Mouse (Mus musculus): ENCODE measurements around the gene Lhx1.

The Lhx1 gene

DNA sequence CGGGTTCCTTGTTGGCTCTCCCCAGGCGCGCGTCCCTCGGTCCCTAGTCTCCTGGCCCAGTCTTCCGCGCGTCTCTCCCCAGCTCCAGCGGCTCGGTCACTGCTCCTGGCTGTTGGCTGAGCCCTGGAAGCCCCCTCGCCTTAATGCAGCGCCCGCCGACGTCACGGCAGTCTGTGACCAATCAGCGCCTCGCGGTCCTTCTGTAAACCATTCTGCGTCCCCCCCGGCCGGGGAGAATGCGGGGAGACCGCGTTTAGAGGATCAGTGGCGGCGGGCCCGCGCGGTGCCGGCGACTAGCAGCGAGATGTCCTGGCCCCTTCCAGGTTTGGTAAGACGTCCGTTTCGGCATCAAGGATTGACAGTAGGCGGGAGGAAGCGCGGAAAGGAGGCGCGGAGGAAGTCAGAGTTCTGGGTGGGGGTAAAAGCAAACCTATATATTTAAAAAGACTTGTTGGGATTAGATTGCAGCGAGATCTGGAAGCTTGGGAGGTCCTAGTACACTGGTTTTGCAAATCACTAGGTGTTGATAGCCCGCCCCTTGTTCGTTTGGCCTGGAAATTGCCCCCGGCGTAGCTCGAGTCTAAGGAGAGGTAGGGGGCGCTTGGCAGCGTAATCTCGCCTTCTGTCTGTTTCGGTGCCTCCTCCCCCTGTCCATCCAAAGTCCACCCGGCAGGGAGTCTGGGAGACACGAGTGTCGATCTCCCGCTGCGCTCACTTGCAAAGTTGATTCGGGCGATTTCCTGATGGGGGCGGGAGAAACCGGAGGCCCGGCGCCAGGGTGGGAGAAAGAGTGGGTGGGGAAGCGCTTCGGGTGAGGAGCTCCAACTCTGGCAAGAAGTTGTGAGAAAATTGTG is at the start of gene Lhx1:
TSS of gene Lhx1 (minus strand) at position 115 of the 854 bp plus-strand sequence.
- no peak for DNase-seq (ENCODE audit: low spot score)

DNA sequence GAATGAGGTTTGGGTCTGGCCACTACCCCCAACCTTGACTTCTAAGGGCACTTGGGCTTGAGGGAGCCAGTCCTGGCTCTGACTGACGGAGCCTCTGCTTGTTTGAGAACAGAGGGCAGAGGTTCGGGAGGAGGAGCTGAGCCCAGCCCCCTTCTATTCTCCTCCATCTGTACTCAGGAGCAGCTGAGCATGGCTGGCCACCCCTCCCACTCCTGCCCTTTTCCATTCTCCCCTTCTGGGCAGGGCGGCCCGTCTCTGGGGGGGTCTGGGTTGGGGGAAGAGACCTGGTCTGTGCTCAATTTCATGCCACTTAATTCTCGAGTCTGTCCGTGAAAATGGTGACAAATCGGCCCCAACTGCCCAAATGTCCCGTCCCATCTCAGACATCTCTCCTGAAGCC is 49.5 kb upstream of the Lhx1 start:
- no peak for DNase-seq (ENCODE audit: low spot score)

DNA sequence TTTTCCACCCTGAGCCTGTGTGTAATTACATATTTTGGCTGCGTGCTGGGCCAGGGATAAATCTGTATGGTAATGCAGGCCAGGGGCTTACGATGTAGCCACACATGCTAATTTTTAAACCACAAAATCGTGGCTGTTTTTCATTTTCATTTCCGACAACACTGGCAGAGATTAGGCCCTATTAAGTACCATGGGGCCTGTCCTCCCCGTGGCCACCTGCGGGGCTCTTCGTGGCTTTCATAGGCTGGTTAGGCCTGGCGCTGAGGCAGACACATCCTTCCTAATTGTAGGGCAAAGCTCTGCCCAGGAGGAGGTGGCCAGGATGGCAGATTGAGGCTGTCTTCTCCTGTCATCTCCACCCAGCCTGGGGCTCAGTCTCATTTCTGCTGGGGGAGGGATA is 48.3 kb upstream of the Lhx1 start:
- no peak for DNase-seq (ENCODE audit: low spot score)

DNA sequence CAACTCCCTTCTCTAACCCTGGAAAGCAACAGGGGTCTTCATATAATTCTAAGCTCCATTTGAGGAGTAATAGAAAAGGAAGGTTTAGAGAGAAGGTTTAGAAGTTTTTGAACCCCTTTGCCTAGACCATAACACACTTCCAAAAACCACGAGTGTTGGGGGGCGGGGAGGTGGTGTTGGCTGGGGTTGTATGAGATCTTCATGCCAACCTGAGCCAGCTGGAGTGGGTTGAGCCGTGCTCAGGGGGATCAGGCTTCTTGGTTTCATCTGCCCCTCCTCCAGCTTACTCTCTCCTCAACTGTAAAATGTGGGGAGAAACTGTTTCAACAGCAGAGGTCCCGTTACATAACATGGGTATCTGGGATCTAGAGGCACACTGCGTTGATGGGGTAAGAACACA is 45.5 kb upstream of the Lhx1 start:
- DNase-seq (ENCODE audit: low spot score), result no peak

DNA sequence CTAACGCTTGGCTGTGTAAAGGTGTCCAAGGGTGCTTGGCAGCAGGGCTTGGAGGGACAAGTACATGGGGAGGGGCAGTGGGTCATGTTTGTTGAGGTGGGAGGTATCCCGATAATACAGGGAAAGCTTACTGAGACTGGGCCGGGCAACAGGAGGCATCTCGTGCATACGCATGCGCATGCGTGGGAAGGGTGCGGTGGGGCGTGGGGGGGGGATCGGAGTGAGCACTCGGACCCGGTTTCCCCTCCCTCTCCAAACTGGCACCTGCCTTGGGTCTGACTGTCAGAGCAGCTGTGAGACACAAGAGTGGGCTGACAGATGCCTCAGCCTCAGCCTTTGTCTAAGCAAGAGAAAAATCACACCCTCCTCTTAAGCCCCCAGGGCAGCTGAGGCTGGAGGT is 45.1 kb upstream of the Lhx1 start:
- no peak for DNase-seq (ENCODE audit: low spot score)

DNA sequence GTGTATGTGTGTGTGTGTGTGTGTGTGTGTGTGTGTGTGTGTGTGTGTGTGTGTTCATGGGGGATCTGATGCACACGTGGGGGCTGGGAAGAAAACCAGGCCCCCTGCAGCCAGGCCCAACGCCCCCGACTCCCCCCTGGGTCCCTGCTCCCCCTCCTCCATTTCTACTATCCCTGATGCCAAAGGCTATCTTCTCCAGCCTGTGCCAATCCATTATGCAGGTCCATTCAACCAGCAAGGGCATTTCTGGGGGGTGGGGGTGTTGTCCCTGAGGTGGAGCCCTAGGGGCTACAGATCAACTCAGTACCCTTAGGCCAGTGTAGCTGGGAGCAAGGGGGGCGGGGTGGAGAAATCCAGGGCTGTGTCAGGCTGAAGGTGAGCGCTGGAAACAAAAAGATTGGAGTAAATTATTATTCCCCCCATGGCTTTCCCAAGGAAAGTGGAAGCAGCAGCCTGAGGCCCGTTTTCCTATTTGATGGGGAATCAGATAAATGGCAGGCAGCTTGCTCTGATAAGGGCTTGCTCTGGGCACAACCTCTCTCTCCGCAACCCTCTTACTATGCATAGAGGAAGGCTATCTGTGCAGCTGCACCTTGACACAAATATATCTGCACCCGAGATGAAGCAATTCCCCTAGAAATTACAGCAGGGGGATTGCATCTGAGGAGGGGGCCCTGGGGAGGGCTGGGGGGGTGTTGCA is 43.9 kb upstream of the Lhx1 start:
- DNase-seq (ENCODE audit: low spot score), result no peak

DNA sequence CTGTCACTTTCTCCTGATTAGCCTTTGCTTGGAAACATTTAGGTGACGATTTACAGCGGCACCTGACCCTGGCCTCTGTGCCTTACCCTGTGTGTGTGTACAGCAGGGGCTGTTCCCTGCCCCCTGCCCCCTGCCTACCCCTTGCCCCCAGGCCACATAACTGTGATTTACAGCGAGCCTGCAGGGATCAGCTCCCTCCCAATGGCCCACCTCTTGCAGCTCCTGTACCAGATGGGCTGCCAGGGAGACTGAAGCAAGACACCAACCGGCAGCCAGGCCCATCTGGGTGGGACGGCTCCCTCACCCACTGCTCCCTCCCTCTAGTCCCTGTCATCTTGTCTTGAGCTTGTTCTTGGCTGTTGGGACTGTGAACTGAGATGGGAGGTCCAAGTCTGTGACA is 43.1 kb upstream of the Lhx1 start:
- no peak for DNase-seq (ENCODE audit: low spot score)

DNA sequence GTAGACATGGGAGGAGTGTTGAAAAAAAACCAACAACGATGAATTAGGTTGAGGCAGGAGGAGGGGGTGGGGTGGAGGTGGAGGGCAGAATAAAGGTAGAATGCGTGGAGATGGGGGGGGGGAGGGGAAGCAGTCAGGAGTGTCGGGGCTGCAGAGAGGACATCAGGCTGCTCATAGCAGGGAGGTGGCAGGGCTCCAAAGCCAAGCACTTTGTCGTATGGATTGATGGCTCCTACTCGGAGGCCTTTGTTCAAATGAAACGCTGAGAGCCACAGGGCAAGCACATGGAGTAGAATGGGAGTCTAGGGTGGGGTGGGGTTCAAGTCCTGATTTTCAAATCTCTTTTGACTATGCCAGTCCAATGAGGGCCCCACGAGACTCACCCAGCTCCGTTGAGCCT is 41.4 kb upstream of the Lhx1 start:
- no peak for DNase-seq (ENCODE audit: low spot score)

DNA sequence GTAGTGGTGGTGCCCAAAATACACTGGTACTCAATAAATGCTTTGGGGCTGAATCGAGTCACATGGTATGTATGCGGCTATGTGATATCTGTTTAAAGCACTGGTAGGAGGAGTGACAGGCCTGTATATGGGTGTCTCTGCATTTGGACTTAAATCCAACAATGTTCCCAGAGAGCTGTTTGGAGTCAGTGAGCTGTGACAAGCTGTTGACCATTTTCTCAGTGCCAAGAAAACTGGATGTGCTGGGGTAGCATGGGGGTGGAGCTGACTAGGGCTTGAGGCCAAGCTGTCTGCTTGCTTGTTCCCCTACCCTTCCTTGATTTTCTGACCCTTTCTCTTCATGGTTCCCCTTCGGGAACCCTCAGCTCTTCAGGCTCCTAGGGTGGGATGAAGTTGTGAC is 39.9 kb upstream of the Lhx1 start:
- DNase-seq (ENCODE audit: low spot score), result no peak

DNA sequence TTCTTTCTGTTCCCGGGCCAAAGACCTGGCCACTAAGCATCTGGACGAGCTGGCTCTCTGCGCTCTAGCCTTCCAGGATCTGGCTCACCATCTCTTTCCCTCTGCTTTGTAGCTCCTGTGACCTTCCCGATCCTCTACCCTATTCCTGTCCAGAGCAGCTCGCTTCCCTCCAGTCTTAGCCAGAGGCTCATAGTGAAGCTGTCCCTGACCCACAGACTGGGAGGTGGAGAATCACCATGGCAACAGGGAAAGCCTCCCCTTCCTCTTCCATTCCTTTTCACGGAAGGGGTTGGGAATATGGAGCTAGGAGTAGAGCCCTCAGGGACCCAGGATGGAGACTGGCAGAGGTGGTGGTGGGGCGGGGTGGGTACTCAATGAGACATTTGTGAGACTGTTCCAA is 38.0 kb upstream of the Lhx1 start:
- no peak for DNase-seq (ENCODE audit: low spot score)

DNA sequence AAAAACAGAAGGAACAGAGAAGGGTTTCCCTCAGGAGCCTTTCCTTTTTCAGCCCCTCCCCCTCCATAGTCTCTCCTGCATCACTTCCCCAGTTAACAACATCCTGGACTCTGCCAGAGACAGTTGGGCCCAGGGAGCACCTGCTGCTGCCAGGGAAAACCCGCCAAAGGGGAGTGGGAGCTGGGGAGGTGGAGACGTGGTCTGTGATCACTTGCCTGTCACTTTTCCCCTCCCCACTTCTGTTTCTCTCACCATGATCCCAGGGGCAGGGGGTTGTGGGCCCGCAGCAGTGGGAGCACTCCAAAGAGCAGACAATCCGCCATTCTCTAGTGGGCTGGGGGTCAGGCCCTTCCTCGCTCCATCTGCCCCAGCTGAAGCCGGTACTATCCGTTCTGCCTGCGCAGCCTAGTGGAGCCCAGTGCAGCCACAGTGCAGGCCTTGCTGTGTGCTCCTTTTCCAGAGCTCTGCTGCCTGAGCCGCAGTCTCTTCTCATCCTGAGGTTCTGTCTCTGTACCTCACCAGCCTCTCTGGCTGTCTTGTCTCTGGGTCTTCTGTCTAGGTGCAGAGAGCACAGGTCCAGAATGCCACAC is 37.5 kb upstream of the Lhx1 start:
- no peak for DNase-seq (ENCODE audit: low spot score)

DNA sequence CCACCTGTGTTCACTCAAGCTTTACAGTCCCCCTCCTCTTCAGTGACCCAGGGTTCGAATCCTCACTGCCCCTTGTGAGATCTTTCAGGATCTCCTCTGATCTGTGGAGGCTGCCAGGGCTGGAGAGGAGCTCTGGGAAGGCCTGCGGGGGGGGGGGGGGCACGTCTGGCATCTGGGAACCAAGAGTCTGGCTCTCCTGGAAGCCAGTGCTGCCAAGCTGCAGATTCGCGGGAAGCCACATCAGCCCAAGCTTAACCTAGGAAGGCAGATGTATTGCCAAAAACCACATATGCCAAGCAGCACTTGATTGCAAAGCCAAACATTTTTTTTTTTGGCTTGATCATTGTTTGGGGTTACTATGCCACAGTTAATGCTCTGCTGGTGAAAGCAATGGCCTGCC is 36.2 kb upstream of the Lhx1 start:
- no peak for DNase-seq (ENCODE audit: low spot score)

DNA sequence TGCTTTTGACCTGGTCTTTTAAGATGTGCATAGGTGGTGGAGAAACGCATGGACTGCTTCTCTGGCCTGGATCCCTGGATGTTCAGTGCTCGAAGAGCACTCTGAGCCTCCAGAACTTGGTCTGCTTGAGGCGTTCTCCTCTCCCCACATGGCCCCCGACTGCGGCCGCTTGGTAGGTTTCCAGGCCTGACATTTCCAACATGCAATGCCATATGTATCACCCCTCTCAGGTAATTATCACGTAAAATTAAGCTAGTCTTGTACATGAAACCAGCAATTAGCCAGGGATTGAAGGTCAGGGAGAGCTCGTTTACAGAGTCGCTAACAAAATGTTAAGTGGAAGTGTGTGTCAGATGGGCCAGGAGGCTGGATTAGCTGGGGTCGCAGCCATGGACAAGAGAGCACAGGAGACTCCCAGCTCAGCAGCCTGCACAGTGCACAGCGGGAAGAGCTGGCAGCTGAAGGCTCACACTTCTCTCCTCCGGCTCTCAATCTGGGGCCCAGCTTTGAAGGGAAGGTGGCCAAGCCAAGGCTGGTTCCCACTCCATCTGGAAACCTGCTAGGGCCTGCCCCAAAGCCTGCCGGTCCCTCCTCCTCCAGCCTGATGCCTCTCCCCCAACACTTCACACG is 28.6 kb upstream of the Lhx1 start:
- DNase-seq (ENCODE audit: low spot score), result no peak

DNA sequence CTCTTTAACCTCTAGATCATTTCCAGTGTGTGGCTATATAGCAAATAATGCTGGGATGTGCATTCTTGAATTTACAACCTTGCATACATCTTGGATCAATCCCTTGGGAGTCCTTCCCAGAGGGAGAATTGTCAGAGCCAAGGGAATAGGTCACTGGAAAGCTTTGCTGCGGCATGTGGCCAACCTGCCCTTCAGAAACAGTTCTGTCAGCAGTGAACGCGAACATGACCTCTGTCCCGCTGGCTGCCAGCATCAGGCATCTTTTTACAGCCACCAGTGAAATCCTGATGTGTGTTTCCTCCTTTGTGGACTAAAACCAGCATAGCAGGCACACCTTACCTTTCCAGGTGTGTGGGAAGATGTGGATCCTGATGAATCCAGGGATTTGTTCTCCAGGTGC is 26.0 kb upstream of the Lhx1 start:
- no peak for DNase-seq (ENCODE audit: low spot score)

DNA sequence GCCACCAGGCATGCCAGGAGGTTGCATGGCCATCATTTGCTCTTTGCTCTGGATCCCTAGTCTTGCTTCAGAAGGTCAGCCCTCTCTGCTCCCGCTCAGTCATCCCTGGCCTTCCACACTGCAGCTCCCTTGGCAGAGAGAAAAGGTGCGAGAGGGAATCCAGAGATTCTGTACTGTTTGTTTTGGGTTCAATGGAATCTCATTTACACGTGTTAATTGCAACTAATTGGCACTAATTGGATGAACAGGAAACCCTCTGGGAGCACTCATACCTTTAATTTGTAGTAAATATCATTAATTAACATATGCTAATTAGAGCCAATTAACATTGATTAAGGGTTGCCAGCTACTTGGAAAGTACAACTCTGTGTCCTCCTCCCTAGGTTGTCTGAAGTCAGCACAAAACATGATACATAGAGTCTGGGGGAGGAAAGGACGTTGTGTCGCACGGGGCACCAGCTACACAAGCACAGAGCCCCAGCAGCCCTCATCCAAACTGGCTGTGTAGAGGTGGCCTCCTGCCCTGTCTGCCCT is 24.0 kb upstream of the Lhx1 start:
- DNase-seq (ENCODE audit: low spot score), result no peak

DNA sequence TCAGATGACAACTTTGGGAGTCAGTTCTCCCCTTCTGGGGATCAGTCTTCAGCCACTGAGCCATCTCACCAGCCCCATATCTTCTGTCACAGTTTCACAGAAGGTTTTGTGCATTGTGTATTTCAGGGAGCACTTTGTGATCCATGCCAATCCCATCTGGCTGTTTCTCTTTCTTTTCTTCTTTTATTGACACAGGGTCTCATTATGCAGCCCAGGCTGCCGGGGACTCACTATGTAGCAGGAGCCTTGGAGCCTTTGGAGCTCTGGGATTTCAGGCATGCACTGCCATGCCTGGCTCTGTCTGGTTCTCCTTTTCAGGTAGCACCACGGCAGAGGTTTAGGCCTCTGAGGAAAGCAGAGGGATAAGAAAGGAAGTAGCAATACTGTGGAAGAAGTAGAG is 23.0 kb upstream of the Lhx1 start:
- DNase-seq (ENCODE audit: low spot score), result no peak

DNA sequence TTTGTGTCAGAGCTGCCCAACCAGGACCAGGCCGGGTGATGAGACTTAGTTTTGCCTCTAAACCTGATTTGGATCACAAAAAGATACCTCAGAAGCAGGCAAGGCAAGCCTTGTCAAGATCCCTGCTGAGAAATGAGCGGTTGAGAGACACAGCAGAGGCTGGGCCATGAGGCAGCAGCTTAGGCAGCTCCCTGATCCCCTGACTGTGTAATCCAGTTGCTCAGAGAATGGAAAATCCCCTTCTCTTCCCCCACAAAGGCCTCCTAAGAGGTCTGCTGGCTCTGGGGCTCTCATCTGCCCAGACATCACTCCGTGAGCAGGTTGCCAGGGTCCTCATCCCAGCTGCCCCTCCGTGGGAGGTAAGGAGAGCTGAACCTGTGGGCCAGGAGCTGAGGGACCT is 14.6 kb upstream of the Lhx1 start:
- no peak for DNase-seq (ENCODE audit: low spot score)

DNA sequence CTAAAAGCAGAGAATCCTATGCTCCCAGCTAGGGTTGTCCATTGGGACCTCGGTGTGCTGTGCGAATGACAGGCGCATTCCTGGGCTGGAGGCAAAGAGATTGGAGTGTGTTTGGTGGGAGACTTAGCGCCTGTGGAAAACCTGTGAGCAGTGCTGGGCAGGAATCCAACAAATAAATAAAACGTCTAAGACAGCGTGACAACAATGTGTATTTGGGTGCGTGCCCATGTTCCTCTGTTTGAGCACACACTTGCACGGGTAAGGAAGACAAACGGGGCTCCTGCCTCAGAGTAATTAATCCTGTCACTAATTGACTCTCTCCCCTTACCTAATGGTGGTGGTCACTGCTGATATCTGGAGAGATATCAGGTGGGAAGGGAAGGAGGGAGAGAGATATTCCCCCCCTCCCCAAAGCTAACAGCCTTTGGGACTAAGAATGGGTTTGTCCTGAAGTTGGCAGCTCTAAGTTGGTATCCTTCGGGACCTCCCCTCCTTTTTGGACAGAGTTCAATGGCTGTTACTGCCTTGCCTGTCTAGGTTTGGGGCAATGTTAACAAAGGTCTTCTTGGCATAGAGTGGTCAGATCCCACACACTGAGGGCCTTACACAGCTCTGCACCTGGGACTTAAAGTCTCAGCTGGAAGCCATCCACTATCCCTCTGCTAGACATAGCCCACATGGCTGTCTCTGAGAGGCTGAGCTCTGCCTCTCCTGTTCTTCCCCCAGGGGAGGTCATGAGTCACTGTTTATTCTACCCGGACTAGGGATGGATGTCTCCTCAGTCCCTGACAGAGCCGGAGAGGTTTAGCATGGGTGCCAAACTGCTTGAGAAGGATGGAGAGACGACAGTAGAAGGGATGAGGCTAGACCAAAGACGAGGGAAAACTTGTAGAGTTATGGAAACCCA is 4.7 kb upstream of the Lhx1 start:
- no peak for DNase-seq (ENCODE audit: low spot score)

DNA sequence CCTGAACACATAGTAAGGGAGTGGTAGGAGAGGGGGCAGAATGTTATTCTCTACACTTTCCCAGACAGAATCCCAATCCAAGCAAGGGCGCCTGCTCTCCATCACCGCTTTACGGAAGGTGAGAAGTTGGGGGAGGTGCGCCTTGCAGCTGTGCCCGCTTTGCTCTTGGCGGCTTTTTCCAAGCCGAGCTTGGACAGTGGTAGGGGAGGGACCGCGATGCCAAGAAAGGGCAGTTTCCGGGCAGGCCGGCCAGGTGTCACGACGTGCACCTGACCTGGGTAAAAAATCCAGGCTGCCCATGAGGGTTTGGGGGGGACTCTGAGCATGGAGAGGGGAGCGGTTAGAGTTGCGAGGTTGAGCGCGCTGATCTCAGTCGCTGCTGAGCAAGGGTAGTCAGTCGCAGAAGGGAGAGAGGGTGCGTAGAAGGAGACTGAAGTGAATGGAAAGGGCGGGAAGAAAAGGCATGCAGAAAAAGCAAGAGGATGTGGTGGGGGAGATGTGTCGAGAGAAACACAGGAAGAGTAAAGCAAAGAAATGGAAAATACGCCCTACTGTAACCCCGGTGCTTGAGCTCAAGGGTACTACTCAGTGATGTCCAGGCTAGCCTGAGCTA is 3.9 kb upstream of the Lhx1 start:
- no peak for DNase-seq (ENCODE audit: low spot score)

DNA sequence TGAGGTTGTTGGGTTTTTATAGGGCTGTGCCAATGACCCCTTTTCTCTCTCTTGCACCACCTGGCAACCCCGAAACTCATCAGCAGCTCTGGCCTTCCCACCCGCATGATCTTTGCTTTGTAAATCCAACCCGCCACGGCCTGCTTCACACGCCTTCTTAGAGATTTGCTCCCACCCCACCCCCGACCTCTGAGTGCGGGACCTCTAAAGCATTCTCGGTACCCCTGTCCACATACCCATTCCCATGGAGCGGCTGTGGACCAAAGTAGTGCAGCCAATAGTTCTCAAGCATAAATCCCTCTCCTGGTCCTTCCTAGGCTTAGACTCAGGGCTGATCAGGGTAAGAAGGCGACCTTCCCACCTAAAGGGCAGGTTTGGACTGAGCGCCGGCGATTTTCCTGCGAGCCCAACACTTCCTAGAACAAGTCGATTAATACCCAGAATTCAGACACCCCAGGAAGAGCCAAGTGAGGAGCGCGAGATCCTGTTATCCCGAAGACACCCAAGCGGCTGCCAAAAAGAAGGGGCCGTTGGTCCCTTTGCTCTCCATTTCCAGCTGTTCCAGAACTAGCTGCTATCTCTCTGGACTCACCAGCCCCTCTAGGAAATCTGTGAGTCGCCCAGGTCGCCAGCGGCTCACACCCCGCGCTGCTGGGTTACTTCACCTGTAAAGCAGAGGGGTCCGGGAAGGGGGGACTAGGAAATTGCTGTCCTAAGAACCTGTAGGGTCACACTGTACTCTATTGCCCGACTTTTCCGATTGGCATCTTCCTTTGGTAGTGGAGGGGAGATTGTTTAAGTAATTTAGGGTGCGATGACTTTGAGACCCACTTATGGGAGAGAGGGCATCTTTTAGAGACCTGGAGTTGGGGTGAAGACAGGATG is 1.9 kb upstream of the Lhx1 start:
- no peak for DNase-seq (ENCODE audit: low spot score)
